Mouse (Mus musculus): ENCODE measurements at regions not wholly inside any gene's neighbourhood (a gene's known extent, or its start where the extent isn't known, plus 50 kb on each side); places are given as distances from the start of the nearest gene placed in this dataset.

GRCm38 (mm10) chr9:101471665-101472064 is 220.1 kb upstream of the Ppp2r3a start:
- Histone ChIP-seq H3K36me3 (ENCODE audit: control insufficient read depth, insufficient read depth, low read length) (no peaks in the 10 kb centered on the region), H3K27me3 (ENCODE audit: control insufficient read depth, insufficient read depth, low read depth, low read length) (no peaks in the 10 kb centered on the region), H3K9ac (ENCODE audit: low read depth, low read length) (no peak overlapping the region), H3K4me1 (ENCODE audit: control insufficient read depth, insufficient read depth, low read length) (peaks cover 22% of the 10 kb centered on the region), H3K4me2 (ENCODE audit: low read length) (no peak overlapping the region), H3K9me3 (replicated peaks; ENCODE audit: control insufficient read depth, low read length, poor library complexity, severe bottlenecking) (0 out of 2 replicates have a peak, but pooled peaks cover 5% of the 10 kb centered on the region), H3K4me3 (ENCODE audit: low read depth, low read length) (no peak overlapping the region), H3K27ac (ENCODE audit: low read length) (peak overlapping the region; percentile 67)
- WGBS: 6% methylated on average over 3 of the region's 3 CpGs
- no peak for ATAC-seq

GRCm38 (mm10) chr9:101469756-101470155 is 218.2 kb upstream of the Ppp2r3a start:
- no peak for ATAC-seq
- no peaks in the 10 kb centered on the region for H3K36me3 ChIP-seq (ENCODE audit: control insufficient read depth, insufficient read depth, low read length)
- H3K4me1 ChIP-seq (ENCODE audit: control insufficient read depth, insufficient read depth, low read length): peaks cover 26% of the 10 kb centered on the region
- H3K4me3 ChIP-seq (ENCODE audit: low read depth, low read length): no peak overlapping the region
- no peaks in the 10 kb centered on the region for H3K27me3 ChIP-seq (ENCODE audit: control insufficient read depth, insufficient read depth, low read depth, low read length)
- no peak overlapping the region for H3K27ac ChIP-seq (ENCODE audit: low read length)
- H3K4me2 ChIP-seq (ENCODE audit: low read length): no peak overlapping the region
- 85% methylated on average over 3 of the region's 3 CpGs for WGBS
- H3K9ac ChIP-seq (ENCODE audit: low read depth, low read length): no peak overlapping the region
- 0 out of 2 replicates have a peak, but pooled peaks cover 2% of the 10 kb centered on the region for H3K9me3 ChIP-seq (replicated peaks; ENCODE audit: control insufficient read depth, low read length, poor library complexity, severe bottlenecking)

GRCm38 (mm10) chr9:101464727-101465427 is 213.3 kb upstream of the Ppp2r3a start:
- H3K9ac ChIP-seq (ENCODE audit: low read depth, low read length): peak overlapping the region; percentile 34; the same call in 1 of the 2 replicates
- WGBS: 37% methylated on average over 18 of the region's 18 CpGs
- no peaks in the 10 kb centered on the region for H3K9me3 ChIP-seq (replicated peaks; ENCODE audit: control insufficient read depth, low read length, poor library complexity, severe bottlenecking)
- H3K4me2 ChIP-seq (ENCODE audit: low read length): peak overlapping the region; percentile 28
- H3K4me3 ChIP-seq (ENCODE audit: low read depth, low read length): no peak overlapping the region
- no peaks in the 10 kb centered on the region for H3K36me3 ChIP-seq (ENCODE audit: control insufficient read depth, insufficient read depth, low read length)
- 0 out of 2 replicates have a peak overlapping the region, but pooled peaks have one; percentile 24 for H3K27ac ChIP-seq (ENCODE audit: low read length)
- H3K27me3 ChIP-seq (ENCODE audit: control insufficient read depth, insufficient read depth, low read depth, low read length): no peaks in the 10 kb centered on the region
- peaks cover 5% of the 10 kb centered on the region for H3K4me1 ChIP-seq (ENCODE audit: control insufficient read depth, insufficient read depth, low read length)
- no peak for ATAC-seq

GRCm38 (mm10) chr9:101458947-101459627 is 207.5 kb upstream of the Ppp2r3a start:
- no peaks in the 10 kb centered on the region for H3K36me3 ChIP-seq (ENCODE audit: control insufficient read depth, insufficient read depth, low read length)
- H3K27ac ChIP-seq (ENCODE audit: low read length): no peak overlapping the region; the same call in 1 of the 2 replicates
- no peak for ATAC-seq
- H3K4me2 ChIP-seq (ENCODE audit: low read length): no peak overlapping the region
- H3K4me3 ChIP-seq (ENCODE audit: low read depth, low read length): no peak overlapping the region
- no peaks in the 10 kb centered on the region for H3K9me3 ChIP-seq (replicated peaks; ENCODE audit: control insufficient read depth, low read length, poor library complexity, severe bottlenecking)
- 61% methylated on average over 11 of the region's 11 CpGs for WGBS
- no peak overlapping the region for H3K9ac ChIP-seq (ENCODE audit: low read depth, low read length)
- no peaks in the 10 kb centered on the region for H3K27me3 ChIP-seq (ENCODE audit: control insufficient read depth, insufficient read depth, low read depth, low read length)
- H3K4me1 ChIP-seq (ENCODE audit: control insufficient read depth, insufficient read depth, low read length): peaks cover 9% of the 10 kb centered on the region

GRCm38 (mm10) chr9:101458306-101458946 is 206.8 kb upstream of the Ppp2r3a start:
- peaks cover 9% of the 10 kb centered on the region for H3K4me1 ChIP-seq (ENCODE audit: control insufficient read depth, insufficient read depth, low read length)
- no peak overlapping the region for H3K4me3 ChIP-seq (ENCODE audit: low read depth, low read length)
- WGBS: 79% methylated on average over 10 of the region's 10 CpGs
- H3K4me2 ChIP-seq (ENCODE audit: low read length): no peak overlapping the region
- H3K27ac ChIP-seq (ENCODE audit: low read length): no peak overlapping the region
- no peak overlapping the region for H3K9ac ChIP-seq (ENCODE audit: low read depth, low read length)
- ATAC-seq: no peak
- no peaks in the 10 kb centered on the region for H3K36me3 ChIP-seq (ENCODE audit: control insufficient read depth, insufficient read depth, low read length)
- no peaks in the 10 kb centered on the region for H3K9me3 ChIP-seq (replicated peaks; ENCODE audit: control insufficient read depth, low read length, poor library complexity, severe bottlenecking)
- no peaks in the 10 kb centered on the region for H3K27me3 ChIP-seq (ENCODE audit: control insufficient read depth, insufficient read depth, low read depth, low read length)

- ATAC-seq: no peak
- H3K9me3 ChIP-seq (replicated peaks; ENCODE audit: control insufficient read depth, low read length, poor library complexity, severe bottlenecking): no peaks in the 10 kb centered on the region
- WGBS: 82% methylated on average over 2 of the region's 2 CpGs
Measured at GRCm38 (mm10) chr9:101446316-101446715, 194.7 kb upstream of the Ppp2r3a start.

GRCm38 (mm10) chr9:101445764-101446163 is 194.2 kb upstream of the Ppp2r3a start:
- no peak for ATAC-seq
- Histone ChIP-seq H3K4me3 (ENCODE audit: low read depth, low read length) (no peak overlapping the region), H3K36me3 (ENCODE audit: control insufficient read depth, insufficient read depth, low read length) (no peaks in the 10 kb centered on the region), H3K27ac (ENCODE audit: low read length) (no peak overlapping the region), H3K27me3 (ENCODE audit: control insufficient read depth, insufficient read depth, low read depth, low read length) (no peaks in the 10 kb centered on the region), H3K4me1 (ENCODE audit: control insufficient read depth, insufficient read depth, low read length) (no peaks in the 10 kb centered on the region), H3K9ac (ENCODE audit: low read depth, low read length) (no peak overlapping the region), H3K9me3 (replicated peaks; ENCODE audit: control insufficient read depth, low read length, poor library complexity, severe bottlenecking) (no peaks in the 10 kb centered on the region), H3K4me2 (ENCODE audit: low read length) (no peak overlapping the region)
- WGBS: 92% methylated on average over 5 of the region's 5 CpGs

More at GRCm38 (mm10) chr9:101446316-101446715, 194.7 kb upstream of the Ppp2r3a start:
- no peaks in the 10 kb centered on the region for H3K27me3 ChIP-seq (ENCODE audit: control insufficient read depth, insufficient read depth, low read depth, low read length)
- no peak overlapping the region for H3K9ac ChIP-seq (ENCODE audit: low read depth, low read length)
- no peak overlapping the region for H3K4me3 ChIP-seq (ENCODE audit: low read depth, low read length)
- H3K36me3 ChIP-seq (ENCODE audit: control insufficient read depth, insufficient read depth, low read length): no peaks in the 10 kb centered on the region
- H3K27ac ChIP-seq (ENCODE audit: low read length): no peak overlapping the region
- no peak overlapping the region for H3K4me2 ChIP-seq (ENCODE audit: low read length)
- H3K4me1 ChIP-seq (ENCODE audit: control insufficient read depth, insufficient read depth, low read length): no peaks in the 10 kb centered on the region

GRCm38 (mm10) chr9:101445293-101445692 is 193.7 kb upstream of the Ppp2r3a start:
- Histone ChIP-seq H3K36me3 (ENCODE audit: control insufficient read depth, insufficient read depth, low read length) (no peaks in the 10 kb centered on the region), H3K4me1 (ENCODE audit: control insufficient read depth, insufficient read depth, low read length) (no peaks in the 10 kb centered on the region), H3K4me3 (ENCODE audit: low read depth, low read length) (no peak overlapping the region), H3K27me3 (ENCODE audit: control insufficient read depth, insufficient read depth, low read depth, low read length) (no peaks in the 10 kb centered on the region), H3K9me3 (replicated peaks; ENCODE audit: control insufficient read depth, low read length, poor library complexity, severe bottlenecking) (no peaks in the 10 kb centered on the region), H3K27ac (ENCODE audit: low read length) (no peak overlapping the region), H3K4me2 (ENCODE audit: low read length) (no peak overlapping the region), H3K9ac (ENCODE audit: low read depth, low read length) (no peak overlapping the region)
- WGBS: 87% methylated on average over 1 of the region's 1 CpGs
- ATAC-seq: no peak

GRCm38 (mm10) chr9:101439856-101440255 is 188.3 kb upstream of the Ppp2r3a start:
- no peaks in the 10 kb centered on the region for H3K27me3 ChIP-seq (ENCODE audit: control insufficient read depth, insufficient read depth, low read depth, low read length)
- H3K36me3 ChIP-seq (ENCODE audit: control insufficient read depth, insufficient read depth, low read length): no peaks in the 10 kb centered on the region
- no peaks in the 10 kb centered on the region for H3K9me3 ChIP-seq (replicated peaks; ENCODE audit: control insufficient read depth, low read length, poor library complexity, severe bottlenecking)
- no peak overlapping the region for H3K4me2 ChIP-seq (ENCODE audit: low read length)
- no peaks in the 10 kb centered on the region for H3K4me1 ChIP-seq (ENCODE audit: control insufficient read depth, insufficient read depth, low read length)
- H3K27ac ChIP-seq (ENCODE audit: low read length): no peak overlapping the region
- H3K9ac ChIP-seq (ENCODE audit: low read depth, low read length): no peak overlapping the region
- H3K4me3 ChIP-seq (ENCODE audit: low read depth, low read length): no peak overlapping the region
- 78% methylated on average over 6 of the region's 6 CpGs for WGBS
- no peak for ATAC-seq
